Mouse (Mus musculus) erythroblast, embryonic 14.5 days (primary cell): ENCODE results near the gene Gtdc1.

ENCODE experiments used
- GATA1 ChIP-seq: IDR thresholded peaks from 2 replicates; pipeline ENCODE4 v1.6.1; 2012; ENCODE audit warnings: low read length, inconsistent platforms, mixed read lengths
- TAL1 ChIP-seq: IDR thresholded peaks from 3 replicates; pipeline ENCODE4 v1.6.1; 2012; ENCODE audit warnings: low read length, inconsistent platforms, mixed read lengths

GRCm38 (mm10) chr2:44526110-44527032 is 401.1 kb downstream of the Gtdc1 start:
- TF ChIP-seq GATA1 (no peak), TAL1 (no peak)
